Mouse (Mus musculus): ENCODE results near the gene Gm4778. TPM values are rescaled to one million over a fixed set of nuclear protein-coding genes. Genes with fewer than 3 reads are reported as not detected.

Gene Gm4778
- polyA plus RNA-seq, 1 experiment, result not detected

GRCm38 (mm10) chr3:94310911-94311310 is 47.1 kb downstream of the Gm4778 start:
- no peak for TF ChIP-seq POLR2A (IDR thresholded peaks at IDR 0.05; ENCODE audit: control insufficient read depth, extremely low read depth, insufficient read depth, low read length, poor library complexity)
- no peak for DNase-seq
- Histone ChIP-seq H3K36me3 (ENCODE audit: control insufficient read depth, insufficient read depth, low read length) (no peaks in the 10 kb centered on the region), H3K4me1 (replicated peaks; ENCODE audit: control insufficient read depth, insufficient read depth, low read length) (no peaks in the 10 kb centered on the region), H3K4me3 (ENCODE audit: control insufficient read depth, insufficient read depth, low read length) (no peak overlapping the region), H3K27me3 (ENCODE audit: control insufficient read depth, insufficient read depth, low read length) (no peaks in the 10 kb centered on the region), H3K27ac (ENCODE audit: control insufficient read depth, insufficient read depth, low read length) (no peak overlapping the region)
- 88% methylated on average over 6 of the region's 6 CpGs for WGBS

DNA sequence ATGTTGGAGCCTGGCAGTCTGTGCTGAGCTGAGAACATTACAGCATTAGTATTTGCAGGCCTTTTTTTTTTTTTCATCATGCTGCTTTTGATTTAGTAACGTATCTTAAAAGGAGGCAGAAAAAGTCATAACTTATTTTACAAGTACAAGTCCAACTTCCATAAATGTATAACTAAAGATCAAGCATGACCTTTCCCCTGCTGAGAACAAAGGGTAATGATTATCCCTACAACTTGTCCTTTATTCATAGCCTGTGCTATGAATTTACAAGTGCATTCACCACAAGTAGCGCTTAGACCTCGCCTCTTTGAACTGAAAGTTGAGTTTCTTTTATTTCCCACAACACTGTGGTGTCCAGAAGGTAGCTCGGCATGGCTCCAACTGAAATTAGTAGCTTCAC is 47.5 kb downstream of the Gm4778 start:
- TF ChIP-seq CTCF (IDR thresholded peaks at IDR 0.05; ENCODE audit: borderline replicate concordance, control insufficient read depth, extremely low read depth, insufficient read depth, low read length, poor library complexity) (no peak), POLR2A (IDR thresholded peaks at IDR 0.05; ENCODE audit: control insufficient read depth, extremely low read depth, insufficient read depth, low read length, poor library complexity) (no peak)
- H3K36me3 ChIP-seq (ENCODE audit: control insufficient read depth, insufficient read depth, low read length), result no peaks in the 10 kb centered on the region

More for the DNA sequence above, 47.5 kb downstream of the Gm4778 start:
- H3K27me3 ChIP-seq (ENCODE audit: control insufficient read depth, insufficient read depth, low read length), result no peaks in the 10 kb centered on the region
- no peaks in the 10 kb centered on the region for H3K4me1 ChIP-seq (replicated peaks; ENCODE audit: control insufficient read depth, insufficient read depth, low read length)
- no peak overlapping the region for H3K4me3 ChIP-seq (ENCODE audit: control insufficient read depth, insufficient read depth, low read length)
- no peak overlapping the region for H3K27ac ChIP-seq (ENCODE audit: control insufficient read depth, insufficient read depth, low read length)
- WGBS, result 93% methylated on average over 4 of the region's 4 CpGs
- no peak for DNase-seq

Other genes with a start within 250 kb of the Gm4778 start
- gene Gm9125, start 209.2 kb upstream of the Gm4778 start, polyA plus RNA-seq (2012; rRNA removed), result not detected in 2 replicates
- gene Gm10697, start 191.4 kb upstream of the Gm4778 start, polyA plus RNA-seq (2012; rRNA removed), result not detected in 2 replicates
- 0.04 TPM in 1 of 2 replicates, not detected in the other for gene Gm10696, start 85.8 kb upstream of the Gm4778 start, polyA plus RNA-seq (2012; rRNA removed)
- gene Gm5286, start 67.3 kb upstream of the Gm4778 start, polyA plus RNA-seq (2012; rRNA removed), result not detected in 2 replicates
- 1.8 and 2.3 TPM in 2 replicates for gene Them4, start 46.1 kb downstream of the Gm4778 start, polyA plus RNA-seq (2012; rRNA removed)
- 0.27 and 0.35 TPM in 2 replicates for gene Them5, start 78.1 kb downstream of the Gm4778 start, polyA plus RNA-seq (2012; rRNA removed)
- 0.39 and 0.55 TPM in 2 replicates for gene C2cd4d, start 98.4 kb downstream of the Gm4778 start, polyA plus RNA-seq (2012; rRNA removed)
- 296 and 308 TPM in 2 replicates for gene Rorc, start 108.8 kb downstream of the Gm4778 start, polyA plus RNA-seq (2012; rRNA removed)
- 6.0 and 6.1 TPM in 2 replicates for gene Lingo4, start 134.5 kb downstream of the Gm4778 start, polyA plus RNA-seq (2012; rRNA removed)
- 2.6 and 4.1 TPM in 2 replicates for gene Tdrkh, start 149.2 kb downstream of the Gm4778 start, polyA plus RNA-seq (2012; rRNA removed)
- 46.4 and 47.5 TPM in 2 replicates for gene Mrpl9, start 179.3 kb downstream of the Gm4778 start, polyA plus RNA-seq (2012; rRNA removed)
- gene Oaz3, start 179.9 kb downstream of the Gm4778 start, polyA plus RNA-seq (2012; rRNA removed), result 0.43 and 0.71 TPM in 2 replicates
- 3.0 and 3.3 TPM in 2 replicates for gene Celf3, start 214.3 kb downstream of the Gm4778 start, polyA plus RNA-seq (2012; rRNA removed)
- gene Riiad1, start 216.3 kb downstream of the Gm4778 start, polyA plus RNA-seq (2012; rRNA removed), result 0.50 TPM in 1 of 2 replicates, not detected in the other

Measured in thymus, adult 2 months (tissue).